Mouse (Mus musculus) G1E (cell line): ENCODE measurements around the gene Bcam.

Experiments
- CTCF ChIP-seq: IDR thresholded peaks from 2 replicates; pipeline ENCODE4 v1.5.1; 2012; ENCODE audit warnings: low read depth, low read length, inconsistent platforms, mixed read lengths
- POLR2AphosphoS5 ChIP-seq: IDR thresholded peaks from 2 replicates; pipeline ENCODE4 v1.6.1; 2012; ENCODE audit warnings: low read depth, low read length, inconsistent platforms; ENCODE audit not compliant: insufficient replicate concordance
- TAL1 ChIP-seq: conservative IDR thresholded peaks from 2 replicates; pipeline ENCODE4 v1.6.1; 2012; ENCODE audit warnings: low read depth, low read length, inconsistent platforms, mixed read lengths

DNA sequence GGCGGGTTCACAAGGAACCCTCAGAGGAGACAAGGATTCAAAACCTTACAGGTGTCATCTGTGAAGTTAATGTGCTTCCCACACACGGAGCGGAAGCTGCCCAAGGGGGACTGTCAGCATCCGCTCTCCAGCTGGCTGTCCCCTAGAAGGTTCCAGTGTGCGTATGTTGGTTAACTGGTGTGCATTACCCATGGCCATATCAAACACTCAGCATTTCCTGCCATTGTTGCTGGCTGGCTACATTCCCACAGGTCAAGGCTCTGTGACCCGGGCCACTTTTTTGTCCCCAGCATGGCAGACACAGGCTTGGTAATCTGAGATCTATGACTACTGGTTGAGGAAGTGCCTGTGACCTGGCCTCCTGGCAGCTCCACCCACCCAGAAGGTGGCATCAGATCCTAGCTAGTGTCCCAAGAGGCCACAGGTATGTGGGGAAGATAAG is 48.0 kb downstream of the Bcam start:
- TF ChIP-seq CTCF (no peak), POLR2AphosphoS5 (no peak), TAL1 (no peak)
